Mouse (Mus musculus): ENCODE measurements around the gene Pramel3.
"Not testable (repeated sequence)": the region's sequence is repeated elsewhere in the genome, so short reads cannot be mapped to it uniquely, and the experiment has no call there.

Pramel3 gene

GRCm38 (mm10) chrX:135302007-135302406 lies at the start of gene Pramel3:
Gene Pramel3 (plus strand): TSS chrX:135302307.
- DNase-seq (ENCODE audit: low spot score) = not testable (repeated sequence)

- not testable (repeated sequence) for DNase-seq (ENCODE audit: low spot score)
Observed at GRCm38 (mm10) chrX:135360685-135361084, 58.6 kb downstream of the Pramel3 start.

DNA sequence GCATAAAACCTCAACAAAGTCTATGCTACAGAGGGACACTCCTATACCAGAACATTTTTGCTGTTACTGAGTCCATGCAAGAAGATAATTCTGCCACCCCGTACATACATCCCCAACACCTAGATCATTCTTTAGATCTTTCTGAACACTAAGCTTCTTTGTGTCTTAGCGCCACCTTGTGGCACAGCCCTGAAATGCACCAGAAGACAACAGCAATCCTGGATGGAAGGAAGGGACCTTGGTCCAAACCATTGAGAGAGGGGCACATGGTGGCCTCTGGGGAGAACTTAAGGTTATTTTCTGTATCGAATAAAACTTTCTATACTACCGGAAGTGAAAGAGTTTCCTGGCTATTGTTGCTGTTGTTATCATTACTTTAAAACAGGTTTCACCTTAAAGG lies 59.8 kb downstream of the Pramel3 start:
- DNase-seq (ENCODE audit: low spot score) = not testable (repeated sequence)

Data from ovary, adult 18-20 months (tissue).